Mouse (Mus musculus) lung, postnatal 4 days (tissue): ENCODE data around the gene Havcr2.
"Not testable (repeated sequence)": the region's sequence is repeated elsewhere in the genome, so short reads cannot be mapped to it uniquely, and the experiment has no call there.

Experiments
- DNase-seq, 2 experiments: peaks; one replicate each; pipeline ENCODE4 v3.0.0; 2021

The Havcr2 gene

DNA sequence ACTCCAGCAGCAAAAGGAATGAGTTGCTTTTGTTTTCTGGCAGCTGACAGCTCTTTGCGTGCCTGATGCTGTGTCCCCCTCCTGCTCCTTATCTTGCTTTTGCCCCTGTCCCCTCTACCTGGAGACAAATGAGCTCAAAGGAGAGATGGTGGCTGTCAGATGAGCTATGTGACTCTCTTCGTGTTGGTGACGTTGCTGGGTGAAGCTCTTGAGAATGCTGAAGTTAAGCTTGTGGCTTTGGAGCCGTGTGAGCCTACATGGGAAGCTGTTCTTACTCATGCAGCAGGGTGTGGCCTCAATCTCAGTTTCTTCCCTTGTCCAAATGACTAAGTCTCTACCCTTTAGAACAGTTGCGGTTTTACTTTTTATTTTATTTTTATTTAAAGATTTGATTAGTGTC is 7.2 kb downstream of the Havcr2 start:
- DNase-seq = no peak

DNA sequence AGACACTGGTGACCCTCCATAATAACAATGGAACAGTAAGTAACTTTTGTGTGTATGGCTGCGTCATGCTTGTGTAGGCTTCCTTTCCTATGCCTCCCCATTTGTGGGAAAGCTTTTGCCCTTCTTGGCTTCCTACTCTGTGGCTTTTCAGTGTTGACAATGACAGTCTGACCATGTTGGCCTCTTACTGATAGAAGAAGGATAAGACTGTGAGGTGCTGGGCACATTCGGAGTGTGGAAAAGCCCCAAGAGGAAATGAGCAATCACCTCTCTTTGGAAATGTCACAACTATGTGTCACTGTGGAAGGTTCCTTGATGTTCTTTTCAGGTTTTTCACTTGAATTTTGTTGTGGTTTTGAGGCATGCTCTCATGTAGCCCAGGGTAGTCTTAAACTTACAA is 12.1 kb downstream of the Havcr2 start:
- no peak for DNase-seq

- no peak for DNase-seq
These were observed 19.5 kb downstream of the Havcr2 start for GRCm38 (mm10) chr11:46474220-46474619.

DNA sequence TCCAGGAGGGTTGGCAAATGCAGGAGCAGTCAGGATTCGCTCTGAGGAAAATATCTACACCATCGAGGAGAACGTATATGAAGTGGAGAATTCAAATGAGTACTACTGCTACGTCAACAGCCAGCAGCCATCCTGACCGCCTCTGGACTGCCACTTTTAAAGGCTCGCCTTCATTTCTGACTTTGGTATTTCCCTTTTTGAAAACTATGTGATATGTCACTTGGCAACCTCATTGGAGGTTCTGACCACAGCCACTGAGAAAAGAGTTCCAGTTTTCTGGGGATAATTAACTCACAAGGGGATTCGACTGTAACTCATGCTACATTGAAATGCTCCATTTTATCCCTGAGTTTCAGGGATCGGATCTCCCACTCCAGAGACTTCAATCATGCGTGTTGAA is 24.6 kb downstream of the Havcr2 start:
- DNase-seq = no peak

- peak in 1 of 2 experiments; percentile 21 for DNase-seq
These were observed 25.8 kb downstream of the Havcr2 start for GRCm38 (mm10) chr11:46480517-46480916.

GRCm38 (mm10) chr11:46488231-46488630 is 33.5 kb downstream of the Havcr2 start:
- no peak for DNase-seq

- DNase-seq = no peak
These were observed 33.9 kb downstream of the Havcr2 start for GRCm38 (mm10) chr11:46488650-46489049.

- DNase-seq = no peak
These were observed 52.4 kb downstream of the Havcr2 start for GRCm38 (mm10) chr11:46507146-46507545.

DNA sequence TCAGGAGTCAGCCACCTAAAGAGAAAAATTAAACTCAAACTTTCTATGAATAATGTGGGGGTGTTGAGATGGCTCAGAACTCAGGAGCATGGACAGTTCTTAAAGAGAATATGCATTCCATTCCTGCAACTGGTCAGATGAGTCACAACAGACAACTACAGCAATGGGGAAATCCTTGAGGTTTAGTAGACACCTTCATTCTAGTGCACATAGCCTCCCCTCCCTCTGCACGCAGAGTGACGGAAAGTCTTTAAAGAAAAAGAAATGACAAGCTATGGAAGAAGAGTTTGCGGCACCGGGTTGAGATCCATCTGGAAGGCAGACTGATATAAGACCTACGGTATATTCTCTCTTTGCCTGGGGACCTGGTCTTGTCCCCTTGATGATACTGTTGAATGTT is 55.2 kb downstream of the Havcr2 start:
- no peak for DNase-seq

DNA sequence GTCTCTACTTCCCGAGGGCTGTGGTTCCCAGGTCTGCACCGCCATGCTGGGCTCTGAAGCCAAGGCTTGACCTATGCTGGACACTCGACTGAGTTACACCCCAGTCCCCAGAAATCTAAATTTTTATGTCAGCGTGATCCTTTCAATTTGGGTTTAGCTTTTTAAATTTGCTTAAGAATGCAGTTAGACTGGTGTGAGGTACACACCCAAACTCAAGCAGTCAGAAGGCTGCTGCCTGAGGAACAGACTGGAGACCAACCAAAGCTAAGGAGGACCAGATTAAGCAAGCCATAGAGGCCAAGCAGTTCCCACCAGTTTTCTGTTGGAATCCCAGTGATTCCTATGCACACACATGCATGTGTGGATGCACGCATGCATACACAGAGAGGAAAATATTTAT is 66.6 kb downstream of the Havcr2 start:
- not testable (repeated sequence) for DNase-seq

DNA sequence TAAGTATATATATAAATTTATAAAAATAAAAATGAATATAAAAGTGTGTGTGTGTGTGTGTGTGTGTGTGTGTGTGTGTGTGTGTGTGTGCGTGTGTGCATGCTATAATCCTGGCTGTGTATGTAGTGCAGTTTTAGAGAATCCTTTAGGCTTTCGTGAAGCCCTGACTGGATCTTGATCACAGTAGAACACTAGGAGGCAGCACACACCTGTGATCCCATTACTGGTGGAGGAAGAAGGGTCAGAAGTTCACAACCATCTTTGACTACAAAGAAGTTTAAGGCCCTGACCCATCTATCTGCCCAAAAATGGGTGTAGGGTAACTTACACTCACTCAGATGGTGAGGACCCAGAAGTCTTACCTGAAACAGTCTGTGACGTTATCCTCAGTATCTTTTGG is 68.0 kb downstream of the Havcr2 start:
- no peak for DNase-seq

- no peak for DNase-seq
These were observed 69.2 kb downstream of the Havcr2 start, which contains the start of gene Gm12169 for GRCm38 (mm10) chr11:46523912-46524311. Gene Gm12169, plus strand, starts transcription at chr11:46524212.

DNA sequence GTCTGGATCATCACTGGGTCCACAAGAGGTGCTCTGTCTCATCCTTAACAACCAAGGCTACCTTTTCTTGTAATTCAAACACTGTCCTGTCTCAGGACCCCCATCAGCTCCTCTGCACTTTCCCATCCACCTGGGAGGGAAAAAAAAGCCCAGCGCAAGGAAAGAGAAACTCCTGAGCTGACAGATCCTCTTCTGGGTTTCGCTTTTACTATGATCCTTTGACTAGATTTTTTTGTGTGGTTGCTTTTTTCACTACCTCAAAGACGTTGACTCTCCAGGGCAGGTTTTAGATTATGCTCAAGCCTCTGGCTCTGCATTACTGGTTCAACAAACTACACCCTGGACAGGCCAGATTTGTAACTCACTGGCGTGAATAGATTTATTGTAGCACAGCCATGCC is 75.4 kb downstream of the Havcr2 start:
- DNase-seq = no peak
